28 mouse cellular contexts compared by ENCODE assay signal in genomic region chr7:74000743-74001510, GRCm38 (mm10). TPM values are rescaled to one million over a fixed set of nuclear protein-coding genes. Genes with fewer than 3 reads are reported as not detected.
"Had no signal": no experiment of that assay in that cellular context is flagged by ENCODE, and none has a peak within 500 bp of the region (broad histone marks: within the 10 kb centered on the region; RNA-seq: fewer than 3 reads in every experiment).

No protein-coding gene starts in this region.

- ATAC-seq: hindbrain, embryonic 16.5 days; inflammation-experienced regulatory T-cells, adult 6 months; intestine, embryonic 15.5 days; intestine, postnatal 0 days; liver, postnatal 0 days had no signal

- H3K36me3 ChIP-seq: heart, embryonic 10.5 days; heart, embryonic 12.5 days; intestine, embryonic 15.5 days; limb, embryonic 10.5 days; limb, embryonic 12.5 days; liver, embryonic 13.5 days; liver, embryonic 15.5 days had no signal

- H3K4me2 ChIP-seq: heart, embryonic 12.5 days; hindbrain, embryonic 12.5 days; hindbrain, embryonic 14.5 days; intestine, embryonic 15.5 days; limb, embryonic 12.5 days; liver, embryonic 11.5 days; liver, embryonic 13.5 days; liver, embryonic 15.5 days had no signal

- H3K9me3 ChIP-seq: heart, embryonic 10.5 days; heart, embryonic 12.5 days; hindbrain, embryonic 10.5 days; hindbrain, embryonic 12.5 days; intestine, embryonic 15.5 days; limb, embryonic 10.5 days; limb, embryonic 12.5 days; liver, embryonic 13.5 days; liver, embryonic 15.5 days had no signal

- H3K9ac ChIP-seq: heart, embryonic 12.5 days; hindbrain, embryonic 12.5 days; hindbrain, embryonic 14.5 days; intestine, embryonic 15.5 days; limb, embryonic 12.5 days; liver, embryonic 13.5 days; liver, embryonic 15.5 days; liver, postnatal 0 days had no signal

- H3K4me1 ChIP-seq: intestine, embryonic 15.5 days; liver, embryonic 13.5 days; liver, embryonic 15.5 days had no signal

- H3K4me3 ChIP-seq: gastrocnemius, adult 2 months; heart, embryonic 10.5 days; heart, embryonic 12.5 days; hindbrain, embryonic 10.5 days; hindbrain, embryonic 12.5 days; intestine, embryonic 15.5 days; layer of hippocampus, adult 2 months; limb, embryonic 10.5 days; limb, embryonic 12.5 days; liver, embryonic 13.5 days; liver, embryonic 15.5 days had no signal

- H3K27ac ChIP-seq: gastrocnemius, adult 2 months; heart, embryonic 10.5 days; hindbrain, embryonic 10.5 days; hindbrain, embryonic 12.5 days; hindbrain, embryonic 14.5 days; intestine, embryonic 15.5 days; layer of hippocampus, adult 2 months; limb, embryonic 10.5 days; limb, embryonic 12.5 days; liver, embryonic 13.5 days; liver, embryonic 15.5 days had no signal

- DNase-seq: gastrocnemius, adult 2 months; gastrocnemius, postnatal 10 days; gastrocnemius, postnatal 25 days; heart, adult 18-20 months; heart, postnatal 10 days; heart, postnatal 4 days; kidney, adult 18-20 months; kidney, adult 8-10 months; kidney, postnatal 10 days; kidney, postnatal 25 days; kidney, postnatal 4 days; liver; liver, embryonic 13.5 days; liver, postnatal 0 days had no signal

- H3K27me3 ChIP-seq: hindbrain, embryonic 12.5 days; intestine, embryonic 15.5 days; limb, embryonic 12.5 days; liver, embryonic 13.5 days; liver, embryonic 15.5 days had no signal

RNA-seq across cellular contexts. Expression of gene St8sia2, which starts 12.6 kb away (rescaled TPM):
- polyA plus RNA-seq: inflammation-experienced regulatory T-cells, adult 6 months; liver, postnatal 0 days had no signal
